Mouse (Mus musculus): ENCODE results near the gene Teddm1a.

DNA sequence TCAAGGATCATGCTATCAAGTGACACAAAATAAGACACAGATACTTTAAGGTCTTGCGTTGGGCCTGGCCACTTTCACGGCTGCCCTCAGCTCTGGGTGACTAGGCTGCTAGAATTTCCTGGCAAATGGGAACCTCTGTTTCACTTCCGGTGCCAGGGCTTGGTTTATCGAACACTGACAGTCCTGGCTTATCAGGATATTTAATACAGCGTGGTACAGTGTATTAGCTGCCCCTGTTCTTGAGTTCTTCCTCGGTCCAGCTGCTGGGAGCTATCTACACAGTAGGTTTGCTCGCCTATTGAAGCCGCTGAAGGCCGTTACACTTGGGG, 18.4 kb downstream of the Teddm1a start:
- no peak for TF ChIP-seq TCF3 (IDR thresholded peaks at IDR 0.05; ENCODE audit: insufficient read length, low read depth)
- no peak for TF ChIP-seq POLR2AphosphoS2 (IDR thresholded peaks at IDR 0.05; ENCODE audit: insufficient read length, low read depth)
- no peak for TF ChIP-seq TCF12 (IDR thresholded peaks at IDR 0.05; ENCODE audit: insufficient read depth, poor library complexity, severe bottlenecking)
- no peak for TF ChIP-seq POLR2A (IDR thresholded peaks at IDR 0.05; ENCODE audit: insufficient read length, low read depth)

Data from myocyte (in vitro differentiated cells).